Mouse (Mus musculus): ENCODE data around the gene Sh3bp1.

Sh3bp1 gene

DNA sequence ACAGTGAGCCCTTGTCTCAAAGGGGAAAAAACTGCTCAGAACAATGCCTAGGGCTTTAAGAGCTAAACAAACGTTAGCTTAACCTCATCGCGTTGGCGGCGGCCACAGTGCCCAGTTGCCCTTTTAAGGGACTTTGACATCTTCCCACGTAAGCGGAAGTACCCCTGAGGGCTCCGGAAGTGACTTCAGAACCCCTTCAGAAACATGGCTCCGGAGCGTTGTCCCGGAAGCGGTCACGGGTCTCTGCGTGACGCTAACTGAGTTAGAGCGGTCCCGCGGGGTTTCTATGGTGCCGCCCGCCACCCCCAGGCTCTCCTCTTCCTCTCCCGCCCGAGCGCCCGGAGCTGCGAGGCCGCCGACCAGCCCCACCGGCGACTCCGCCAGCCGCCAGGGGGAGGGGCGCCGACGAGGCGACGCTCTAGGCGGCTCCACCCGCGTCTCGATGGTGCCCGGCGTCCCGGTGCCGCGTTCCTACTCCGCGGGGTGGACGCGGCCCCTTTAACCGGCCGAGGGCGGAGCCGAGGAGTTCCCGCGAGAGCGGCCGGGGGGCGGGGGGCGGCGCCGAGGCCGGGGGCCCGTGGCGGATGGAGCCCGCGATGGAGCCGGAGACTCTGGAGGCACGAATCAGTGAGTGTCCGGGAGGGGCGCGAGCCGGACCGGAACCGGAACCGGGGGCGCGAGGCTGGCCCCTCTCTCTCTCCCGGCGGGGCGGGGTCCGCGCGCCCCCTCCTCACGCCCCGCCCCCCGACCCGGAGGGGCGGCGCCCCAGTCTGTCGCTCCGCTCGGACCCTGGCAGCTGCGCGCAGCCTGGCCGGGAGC, 22.4 kb upstream of the Sh3bp1 start, which contains the start of gene Gga1:
Gene Gga1, plus strand, starts transcription at position 200 of the 819 bp plus-strand sequence.
- DNase-seq (ENCODE audit: inconsistent age in 2 of 2, low spot score in 1 of 2), result peak; percentile 96 to 99

GRCm38 (mm10) chr15:78877810-78878390, 21.7 kb upstream of the Sh3bp1 start:
- no peak for DNase-seq (ENCODE audit: inconsistent age in 2 of 2, low spot score in 1 of 2)

DNA sequence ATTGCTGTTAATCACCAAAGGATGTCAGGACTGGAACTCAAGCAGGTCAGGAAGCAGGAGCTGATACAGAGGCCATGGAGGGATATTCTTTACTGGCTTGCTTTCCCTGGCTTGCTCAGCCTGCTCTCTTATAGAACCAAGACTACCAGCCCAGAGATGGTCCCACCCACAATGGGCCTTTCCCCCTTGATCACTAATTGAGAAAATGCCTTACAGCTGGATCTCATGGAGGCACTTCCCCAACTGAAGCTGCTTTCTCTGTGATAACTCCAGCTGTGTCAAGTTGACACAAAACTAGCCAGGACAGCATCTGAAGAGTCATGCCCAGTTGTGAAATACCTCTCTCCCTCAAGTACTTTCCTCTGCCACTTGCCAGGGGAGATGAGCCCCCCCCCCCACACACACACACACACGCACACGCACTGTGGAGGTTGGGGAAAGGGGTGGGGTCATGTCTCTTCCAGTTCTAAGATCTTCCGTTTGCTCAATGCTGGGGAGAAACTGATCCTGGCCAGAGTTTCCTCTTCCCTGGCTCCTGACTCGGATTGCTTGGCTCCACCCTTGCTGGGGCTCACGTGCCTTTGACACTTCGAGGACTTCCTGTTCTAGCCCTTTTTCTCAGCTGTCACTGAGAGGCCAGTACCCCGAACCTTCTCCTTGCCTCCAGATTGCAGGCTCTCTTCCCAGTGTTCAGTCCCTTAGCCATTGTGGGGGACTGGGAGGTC, 20.6 kb upstream of the Sh3bp1 start:
- DNase-seq (ENCODE audit: inconsistent age in 2 of 2, low spot score in 1 of 2), result peak in 1 of 2 experiments; percentile 58

- DNase-seq (ENCODE audit: inconsistent age in 2 of 2, low spot score in 1 of 2), result no peak
Observed at GRCm38 (mm10) chr15:78880432-78880831, 19.1 kb upstream of the Sh3bp1 start.

GRCm38 (mm10) chr15:78881828-78882227, 17.7 kb upstream of the Sh3bp1 start:
- no peak for DNase-seq (ENCODE audit: inconsistent age in 2 of 2, low spot score in 1 of 2)

DNA sequence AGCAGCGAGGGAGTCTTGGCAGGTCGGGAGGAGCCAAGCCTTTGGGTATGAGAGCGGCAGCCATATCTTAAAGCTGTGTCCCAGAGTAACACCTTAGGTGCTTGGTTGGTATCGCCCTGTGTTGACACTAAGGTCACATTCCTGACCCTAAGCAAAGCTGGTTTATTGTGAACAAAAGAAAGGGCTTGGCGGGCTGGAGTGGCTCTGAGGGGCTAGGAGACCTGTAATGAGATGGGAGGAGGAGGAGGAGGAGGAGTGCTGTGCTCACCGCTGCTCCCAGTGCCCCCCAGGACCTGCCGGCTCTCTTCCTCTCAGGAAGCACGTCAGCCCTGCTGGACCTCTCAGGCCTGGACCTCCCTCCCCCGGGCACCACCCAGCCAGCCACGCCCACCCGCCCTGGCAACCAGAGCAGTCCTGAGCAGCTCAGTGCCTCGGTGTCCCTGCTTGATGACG, 10.1 kb upstream of the Sh3bp1 start:
- no peak for DNase-seq (ENCODE audit: inconsistent age in 2 of 2, low spot score in 1 of 2)

GRCm38 (mm10) chr15:78892440-78892839, 7.1 kb upstream of the Sh3bp1 start:
- DNase-seq (ENCODE audit: inconsistent age in 2 of 2, low spot score in 1 of 2), result no peak

GRCm38 (mm10) chr15:78894726-78895125, 4.8 kb upstream of the Sh3bp1 start:
- peak in 1 of 2 experiments; percentile 35 for DNase-seq (ENCODE audit: inconsistent age in 2 of 2, low spot score in 1 of 2)

DNA sequence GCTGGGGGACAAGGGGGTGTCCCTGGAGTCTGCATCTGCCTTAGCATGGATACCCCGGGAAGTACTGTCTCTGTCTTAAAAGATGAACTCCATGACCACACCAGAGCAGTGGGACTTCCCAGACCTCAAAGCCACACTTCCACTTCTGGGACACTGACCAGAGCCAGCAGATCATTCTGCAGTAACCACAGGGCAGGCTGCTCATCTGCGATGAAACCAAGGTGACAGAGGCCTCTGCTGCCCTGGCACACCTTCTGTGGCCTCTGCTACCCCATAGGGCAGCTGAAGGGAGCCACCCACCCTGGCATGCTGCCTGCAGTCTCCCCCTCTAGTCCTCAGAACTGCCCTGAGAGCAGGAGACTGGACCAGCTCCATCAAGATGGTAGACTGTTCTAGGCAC, 3.8 kb upstream of the Sh3bp1 start:
- DNase-seq (ENCODE audit: inconsistent age in 2 of 2, low spot score in 1 of 2), result peak in 1 of 2 experiments; percentile 45

DNA sequence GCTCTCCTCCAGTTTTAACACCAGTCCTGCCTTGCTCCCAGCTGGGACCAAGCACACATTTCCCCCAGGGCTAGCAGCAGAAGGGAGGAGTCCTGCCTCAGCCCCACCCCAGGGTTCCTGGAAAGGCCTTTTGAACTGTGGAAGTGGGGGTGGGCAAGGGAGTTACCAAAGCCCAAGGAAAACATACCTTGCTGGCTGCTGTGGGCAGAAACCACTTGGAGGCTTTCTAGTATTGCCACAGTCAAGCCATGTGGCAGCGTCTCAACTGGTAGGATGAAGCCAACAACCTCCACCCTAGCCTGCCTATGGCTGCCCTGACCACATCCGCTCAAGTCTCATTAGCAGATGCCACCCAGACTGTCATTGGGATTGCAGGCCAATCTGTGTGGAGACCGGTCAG, 3.4 kb upstream of the Sh3bp1 start:
- peak in 1 of 2 experiments; percentile 37 for DNase-seq (ENCODE audit: inconsistent age in 2 of 2, low spot score in 1 of 2)

GRCm38 (mm10) chr15:78897488-78897887, 2.1 kb upstream of the Sh3bp1 start:
- DNase-seq (ENCODE audit: inconsistent age in 2 of 2, low spot score in 1 of 2), result peak; percentile 56 to 74

DNA sequence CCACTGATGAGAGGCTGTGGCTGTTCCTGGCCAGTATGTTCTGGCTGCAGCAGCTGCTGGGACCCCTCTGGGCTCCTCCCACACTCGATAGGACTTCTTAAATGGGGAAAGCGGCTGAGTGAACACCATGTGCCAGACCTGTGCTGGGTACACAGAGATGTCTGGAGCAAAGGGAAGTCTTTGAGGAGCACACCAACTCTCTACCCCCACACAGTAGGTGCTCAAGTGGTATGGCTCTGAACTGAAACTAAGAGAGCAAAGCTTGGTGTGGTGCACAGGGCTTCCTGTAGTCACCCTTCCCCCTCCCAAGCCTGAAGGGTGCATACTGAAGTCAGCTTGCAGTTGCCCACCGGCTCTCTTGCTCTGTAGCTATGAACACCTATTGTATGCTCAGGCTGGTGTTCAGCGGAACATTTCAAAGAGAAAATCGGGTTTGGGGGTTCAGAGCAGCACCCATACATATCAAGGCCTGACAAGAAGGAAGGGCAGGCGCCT, 1.0 kb upstream of the Sh3bp1 start:
- DNase-seq (ENCODE audit: inconsistent age in 2 of 2, low spot score in 1 of 2), result no peak

DNA sequence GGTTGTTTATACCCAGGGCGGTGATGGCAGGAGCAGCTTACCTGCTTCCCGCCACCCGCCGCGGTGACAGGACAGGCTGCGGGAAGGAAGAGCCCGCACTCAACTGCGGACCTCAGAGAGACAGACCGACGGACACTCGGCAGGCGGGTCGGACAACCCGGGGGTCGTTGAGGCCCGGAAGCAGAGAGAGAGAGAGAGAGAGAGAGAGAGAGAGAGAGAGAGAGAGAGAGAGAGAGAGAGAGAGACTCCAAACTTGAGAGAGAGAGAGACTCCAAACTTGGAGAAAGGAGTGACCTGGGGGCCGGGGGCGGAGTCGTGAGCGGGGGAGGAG, 194 bp upstream of the Sh3bp1 start, which contains the start of gene Gm49510:
Gene Gm49510, plus strand, starts transcription at position 259 of the 331 bp plus-strand sequence.
- no peak for DNase-seq (ENCODE audit: inconsistent age in 2 of 2, low spot score in 1 of 2)

DNA sequence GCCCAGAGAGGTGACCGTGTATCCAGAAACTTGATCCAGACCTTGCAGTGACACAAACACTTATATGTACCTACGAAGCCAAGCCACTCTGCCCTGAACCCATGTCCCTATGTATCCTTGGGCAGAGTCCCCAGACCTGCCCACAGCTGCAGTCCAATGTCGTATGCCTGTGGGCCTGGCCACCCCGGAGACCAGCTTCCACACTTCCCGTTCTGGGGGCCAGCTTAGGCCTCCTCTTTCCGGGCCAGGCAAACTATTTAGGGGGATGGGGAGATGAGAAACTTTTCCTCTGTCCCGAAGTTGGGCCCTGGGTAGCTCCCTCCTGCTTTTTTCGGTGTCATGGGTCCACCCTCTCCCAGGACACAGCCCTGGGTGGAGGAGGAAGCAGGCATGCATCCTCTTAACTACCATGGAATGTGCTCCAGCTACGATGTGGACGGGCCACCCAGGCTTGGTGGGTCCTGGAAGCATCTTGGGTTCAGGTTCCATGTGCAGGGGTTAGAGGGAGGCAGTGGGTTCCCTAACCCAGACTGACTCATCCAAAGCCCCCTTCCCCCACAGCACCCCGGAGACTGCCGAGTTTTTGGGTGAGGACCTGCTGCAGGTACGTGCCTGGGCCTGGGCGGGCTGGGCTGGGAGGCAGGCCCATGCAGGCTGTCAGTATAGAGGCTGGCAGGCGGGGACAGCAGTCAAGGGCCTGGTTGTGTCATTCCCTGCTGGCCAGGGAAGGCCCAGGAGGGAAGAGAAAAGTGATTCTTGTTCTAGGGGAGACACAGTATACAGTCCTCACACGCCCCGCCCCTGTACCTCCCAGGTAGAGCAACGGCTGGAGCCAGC, 1.2 kb downstream of the Sh3bp1 start:
- no peak for DNase-seq (ENCODE audit: inconsistent age in 2 of 2, low spot score in 1 of 2)

DNA sequence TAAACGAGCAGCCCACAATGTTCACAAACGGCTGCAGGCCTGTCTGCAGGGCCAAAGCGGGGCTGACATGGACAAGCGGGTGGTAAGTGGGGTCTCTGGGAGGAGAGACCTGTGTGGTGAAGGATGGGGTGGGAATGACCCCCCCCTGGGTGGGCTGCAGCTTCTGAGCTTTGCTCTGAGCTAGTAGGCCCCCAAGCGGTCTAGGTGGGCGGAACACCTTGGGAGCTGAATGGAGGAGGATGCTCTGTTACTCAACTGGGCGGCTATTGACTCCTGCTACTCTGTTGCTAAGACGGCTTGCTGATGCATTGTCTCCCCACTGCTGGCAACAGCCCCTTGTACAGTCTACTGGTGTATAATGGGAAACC, 1.8 kb downstream of the Sh3bp1 start:
- DNase-seq (ENCODE audit: inconsistent age in 2 of 2, low spot score in 1 of 2), result no peak

DNA sequence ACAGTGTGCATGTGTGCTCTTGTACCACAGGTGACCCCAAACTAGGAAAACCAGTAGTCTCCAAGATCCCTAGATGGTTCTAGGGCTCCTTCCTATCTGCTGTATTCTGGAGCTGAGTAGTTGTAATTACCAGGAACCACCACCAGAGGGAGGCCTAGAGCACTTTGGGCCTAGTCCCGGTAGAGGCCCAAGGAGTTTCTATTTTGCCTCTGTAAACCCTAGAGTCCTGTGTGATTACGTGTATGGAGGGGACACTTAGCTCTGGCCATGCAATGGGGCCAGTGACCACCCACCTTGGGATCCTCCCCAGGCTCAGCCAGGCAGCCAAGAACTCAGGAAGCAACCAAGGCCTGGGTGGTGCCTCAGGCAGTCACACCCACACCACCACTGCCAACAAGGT, 3.7 kb downstream of the Sh3bp1 start:
- DNase-seq (ENCODE audit: inconsistent age in 2 of 2, low spot score in 1 of 2), result peak; percentile 81 to 94

DNA sequence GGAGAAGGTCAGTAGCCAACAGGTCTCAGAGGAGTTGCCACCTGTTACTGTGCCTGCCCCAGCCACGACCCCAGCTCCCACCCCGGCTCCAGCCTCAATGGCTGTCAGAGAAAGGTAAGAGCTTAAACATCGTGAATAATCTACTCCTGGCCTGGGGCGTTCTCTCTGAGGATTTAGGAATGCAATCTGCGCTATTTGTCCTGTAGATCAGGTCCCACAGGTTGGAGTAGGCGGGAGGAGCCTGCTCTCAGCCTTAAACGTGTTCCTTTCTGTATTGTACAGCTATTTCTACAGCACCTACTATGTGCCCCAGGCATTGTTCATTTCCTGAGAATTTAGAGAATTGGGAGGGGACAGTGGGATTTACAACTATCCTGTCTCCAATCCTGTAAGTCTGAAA, 8.8 kb downstream of the Sh3bp1 start:
- DNase-seq (ENCODE audit: inconsistent age in 2 of 2, low spot score in 1 of 2), result no peak

DNA sequence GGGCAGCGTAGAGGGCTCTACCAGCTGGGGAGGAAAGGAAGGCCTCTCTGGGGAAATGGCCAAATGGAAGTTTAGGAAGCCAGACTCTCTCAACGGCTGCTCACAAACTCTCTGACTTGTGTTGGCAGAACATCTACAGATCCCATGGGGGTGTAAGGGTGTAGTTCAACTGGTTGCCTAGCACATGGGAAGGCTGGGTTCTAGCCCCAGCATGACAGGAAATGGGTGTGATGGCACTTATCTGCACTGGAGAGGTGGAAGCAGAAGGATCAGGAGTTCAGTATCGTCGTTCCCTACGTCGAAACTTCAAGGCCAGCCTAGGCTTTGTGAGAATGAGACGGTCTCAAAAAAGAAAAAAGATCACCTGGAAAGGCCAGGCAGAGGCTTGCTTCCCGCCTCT, 9.4 kb downstream of the Sh3bp1 start:
- DNase-seq (ENCODE audit: inconsistent age in 2 of 2, low spot score in 1 of 2), result no peak

DNA sequence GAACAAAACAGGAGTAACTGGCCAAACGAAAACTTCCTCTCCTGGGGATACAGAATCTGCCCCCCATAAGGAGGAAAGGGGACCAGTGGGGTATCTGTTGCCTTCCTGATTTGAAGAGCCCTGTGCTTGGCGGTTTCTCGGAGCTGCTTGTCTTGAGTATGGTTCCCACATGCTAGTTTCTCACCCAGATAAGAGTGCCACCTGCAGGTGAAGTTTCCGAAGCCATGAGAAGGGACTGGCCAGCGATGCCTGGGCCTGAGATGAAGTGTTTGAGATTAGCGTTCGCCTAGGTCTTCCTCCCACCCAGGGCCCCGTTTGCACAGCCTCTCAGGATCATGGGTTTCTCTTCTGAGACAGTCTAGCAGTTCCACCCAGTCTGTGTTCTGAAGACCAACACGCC, 12.5 kb downstream of the Sh3bp1 start:
- peak in 1 of 2 experiments; percentile 61 for DNase-seq (ENCODE audit: inconsistent age in 2 of 2, low spot score in 1 of 2)

DNA sequence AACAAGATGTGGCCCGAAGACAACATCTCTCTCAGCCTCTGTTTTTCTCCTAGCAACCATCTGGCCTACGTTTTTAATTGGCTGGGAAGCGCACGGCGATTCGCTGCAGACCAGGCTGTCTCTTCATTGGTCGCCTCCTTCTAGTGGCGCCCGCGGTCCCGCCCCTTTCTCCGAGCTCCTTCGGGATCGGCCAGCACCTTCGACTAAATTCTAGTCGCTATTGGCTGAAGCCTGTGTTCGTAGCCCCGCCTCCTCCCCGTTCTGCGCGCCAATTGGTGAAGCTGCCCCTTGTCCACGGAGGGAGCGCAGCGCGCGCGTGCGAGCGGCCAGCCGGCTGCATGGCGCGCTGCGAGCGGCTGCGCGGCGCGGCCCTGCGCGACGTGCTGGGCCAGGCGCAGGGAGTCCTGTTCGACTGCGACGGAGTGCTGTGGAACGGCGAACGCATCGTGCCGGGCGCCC, 14.1 kb downstream of the Sh3bp1 start, which contains the start of gene Pdxp:
Gene Pdxp, plus strand, starts transcription at position 288 of the 459 bp plus-strand sequence.
- DNase-seq (ENCODE audit: inconsistent age in 2 of 2, low spot score in 1 of 2), result peak; percentile 95

Measured in adrenal gland, adult (tissue).